Mouse (Mus musculus) urinary bladder, postnatal 36 days (tissue): ENCODE results near the gene Dab1.

Experiments used
- DNase-seq, 2 experiments: peaks; one replicate each; pipeline ENCODE4 v3.0.0; 2022; ENCODE audit warnings: low spot score in 2 of 2, mixed read lengths in 1 of 2

Gene Dab1

GRCm38 (mm10) chr4:104246506-104246905 lies 627.3 kb downstream of the Dab1 start:
- no peak for DNase-seq

DNA sequence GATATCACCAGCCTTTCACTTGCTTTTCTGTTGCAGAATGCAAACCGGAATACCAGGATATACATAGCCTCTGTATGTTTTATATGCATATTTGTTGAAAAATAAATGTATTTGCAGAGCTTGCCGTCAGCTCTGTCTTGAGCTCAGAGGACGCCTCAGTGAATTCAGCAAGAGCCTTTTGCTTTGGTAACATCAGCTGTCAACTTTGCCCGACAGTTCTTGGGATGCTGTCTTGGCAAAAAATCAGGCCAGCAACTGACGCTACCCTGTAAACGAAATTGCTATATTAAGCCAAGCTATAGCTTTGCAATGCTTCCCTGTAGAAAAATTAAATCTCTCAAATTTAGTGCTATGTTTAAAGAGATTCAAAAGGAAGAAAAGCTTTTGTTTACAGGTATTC lies 630.3 kb downstream of the Dab1 start:
- DNase-seq, result no peak

DNA sequence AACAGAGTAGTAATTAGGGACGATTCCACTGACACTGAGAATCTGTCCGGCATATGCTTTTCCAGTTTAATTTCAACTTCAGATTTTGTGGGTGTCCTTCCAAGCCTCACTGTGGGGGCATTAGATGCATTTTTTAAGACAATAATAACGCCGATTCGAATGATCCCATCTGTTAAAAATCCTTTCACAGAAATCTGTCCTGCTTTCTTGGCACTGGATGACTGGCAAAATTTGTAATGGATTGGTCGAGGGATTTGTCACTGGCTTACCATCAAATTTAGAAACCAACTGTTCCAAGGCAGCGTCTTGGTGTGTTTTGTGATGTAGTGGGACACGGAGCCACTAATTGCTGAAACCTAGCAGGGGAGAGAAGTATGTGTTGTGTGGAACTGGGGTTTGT lies 638.6 kb downstream of the Dab1 start:
- no peak for DNase-seq

- DNase-seq, result no peak
Measured at GRCm38 (mm10) chr4:104269422-104270172, 650.4 kb downstream of the Dab1 start.

DNA sequence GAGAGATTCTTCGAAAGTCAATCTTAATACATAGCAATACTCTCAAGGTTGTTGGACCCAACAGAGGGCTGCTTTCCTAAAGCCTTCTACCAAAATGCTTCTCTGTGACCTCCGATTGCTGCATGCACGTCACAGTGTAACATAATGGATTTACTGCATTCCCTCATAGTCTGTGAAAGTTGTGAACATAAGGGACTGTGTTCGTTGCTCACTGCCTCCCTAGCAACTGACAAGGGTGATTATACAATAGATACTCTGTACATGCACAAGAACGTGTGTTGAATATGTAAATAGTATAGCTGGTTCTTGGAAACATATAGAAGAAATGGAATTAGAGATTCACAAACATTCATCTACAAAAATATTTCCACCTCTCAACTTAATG lies 651.0 kb downstream of the Dab1 start:
- DNase-seq, result no peak

- DNase-seq, result no peak
Measured at GRCm38 (mm10) chr4:104275260-104275659, 656.1 kb downstream of the Dab1 start.

GRCm38 (mm10) chr4:104276916-104277315 lies 657.8 kb downstream of the Dab1 start:
- DNase-seq, result no peak

DNA sequence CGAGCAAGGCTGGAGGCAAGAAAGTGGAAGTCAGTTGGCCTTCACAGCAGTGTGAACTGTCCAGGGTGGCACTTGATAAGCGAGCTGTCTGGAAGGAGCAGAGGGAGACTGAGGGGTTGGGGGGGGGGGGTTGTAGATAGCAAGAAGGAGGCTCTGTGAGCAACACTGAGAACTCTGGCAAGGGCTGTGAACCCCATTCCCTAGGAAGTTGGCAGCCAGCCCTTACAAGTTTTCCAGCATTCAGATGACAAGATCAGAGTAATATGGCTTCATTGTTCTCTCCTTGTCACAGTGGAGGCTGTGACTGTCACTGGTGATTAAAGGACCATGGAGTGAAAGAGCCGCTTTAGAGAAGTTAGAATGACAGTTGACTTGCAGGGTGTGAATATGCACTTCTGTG lies 662.4 kb downstream of the Dab1 start:
- DNase-seq, result no peak

GRCm38 (mm10) chr4:104283906-104284305 lies 664.7 kb downstream of the Dab1 start:
- no peak for DNase-seq

DNA sequence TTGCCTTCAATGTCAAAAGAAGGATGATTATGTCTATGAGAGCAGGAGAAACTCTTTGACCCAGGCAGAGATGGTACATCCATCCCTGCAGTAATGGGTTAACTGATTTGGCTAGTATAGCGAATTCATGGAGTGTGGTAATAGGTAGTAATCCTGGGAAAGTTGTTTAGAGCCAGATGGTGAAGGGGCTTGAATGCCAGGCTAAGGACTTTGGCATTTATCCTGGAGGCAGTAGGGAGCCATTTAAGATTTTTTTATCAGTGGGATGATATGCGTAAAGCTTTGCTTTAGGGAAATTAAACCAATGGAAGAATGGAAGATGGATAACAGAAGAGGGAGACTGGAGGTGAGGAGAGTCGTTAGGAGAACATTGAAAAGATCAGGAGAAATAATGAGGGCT lies 669.2 kb downstream of the Dab1 start:
- DNase-seq, result no peak

- DNase-seq, result no peak
Measured at GRCm38 (mm10) chr4:104301764-104302163, 682.6 kb downstream of the Dab1 start.

DNA sequence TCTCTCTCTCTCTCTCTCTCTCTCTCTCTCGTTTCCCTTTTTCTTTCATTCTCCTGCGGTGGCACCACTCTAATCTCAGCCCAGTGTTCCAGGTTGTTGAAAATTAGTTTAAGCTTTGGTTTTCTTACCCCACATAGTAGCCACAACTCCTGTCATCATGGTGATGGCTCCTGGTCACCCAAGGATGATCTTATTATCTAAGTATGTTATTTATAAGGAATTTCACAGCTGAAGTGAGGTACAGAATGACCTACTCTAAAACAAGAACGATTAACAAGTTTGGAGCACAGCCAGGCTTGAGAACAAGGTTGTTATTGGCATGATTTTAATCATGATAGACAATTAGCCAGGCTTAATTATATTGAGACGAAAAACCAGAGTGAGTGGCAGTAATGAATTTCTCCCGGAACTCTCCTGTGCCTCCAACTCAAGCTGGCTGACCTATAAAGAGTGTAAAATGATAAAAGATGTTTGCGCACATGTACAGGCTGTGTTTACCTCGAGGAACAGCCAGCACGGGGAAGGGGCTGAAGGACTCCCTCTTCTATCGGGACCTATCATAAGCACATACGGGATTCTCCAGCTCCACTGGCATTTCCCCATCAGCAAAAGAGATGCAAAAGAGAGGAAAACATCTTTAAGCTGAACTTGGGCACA lies 684.0 kb downstream of the Dab1 start:
- DNase-seq, result no peak

DNA sequence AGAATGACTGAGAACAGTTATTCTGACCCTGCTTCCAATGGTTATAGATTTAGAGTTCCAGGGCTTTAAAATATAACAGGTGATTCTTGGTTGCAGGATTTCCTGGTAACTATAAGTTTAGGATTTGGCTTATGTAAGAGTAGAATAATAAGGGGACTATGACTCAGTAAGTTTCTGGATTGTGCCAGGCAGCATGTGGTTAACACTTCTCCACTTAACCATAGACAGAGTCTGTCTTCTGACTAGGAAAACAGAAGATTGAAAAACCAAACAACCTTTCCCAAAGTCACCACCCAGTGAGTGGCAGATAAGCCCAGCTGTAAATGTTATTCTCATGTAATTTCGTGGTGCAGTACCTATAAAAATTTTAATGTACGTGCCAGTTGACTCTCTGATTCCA lies 688.6 kb downstream of the Dab1 start:
- no peak for DNase-seq

DNA sequence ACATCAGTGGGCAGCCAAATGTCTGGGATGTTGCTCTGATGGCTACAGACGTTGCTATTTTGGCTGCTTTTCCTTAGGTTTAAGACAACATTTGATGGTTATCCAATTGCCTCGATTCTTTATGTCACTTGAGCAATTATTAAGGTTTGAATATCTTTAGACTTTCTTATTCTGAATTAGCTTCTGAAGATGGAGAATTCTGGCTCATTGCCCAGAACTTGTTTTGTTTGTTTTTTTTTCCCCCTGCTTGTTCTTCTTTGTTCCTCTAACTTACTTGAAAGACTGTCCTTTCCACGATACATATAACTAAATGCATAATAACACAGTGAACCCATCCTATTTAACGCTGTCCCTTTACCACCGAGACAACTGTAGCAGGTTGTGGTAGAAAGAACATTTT lies 707.1 kb downstream of the Dab1 start:
- DNase-seq, result no peak

DNA sequence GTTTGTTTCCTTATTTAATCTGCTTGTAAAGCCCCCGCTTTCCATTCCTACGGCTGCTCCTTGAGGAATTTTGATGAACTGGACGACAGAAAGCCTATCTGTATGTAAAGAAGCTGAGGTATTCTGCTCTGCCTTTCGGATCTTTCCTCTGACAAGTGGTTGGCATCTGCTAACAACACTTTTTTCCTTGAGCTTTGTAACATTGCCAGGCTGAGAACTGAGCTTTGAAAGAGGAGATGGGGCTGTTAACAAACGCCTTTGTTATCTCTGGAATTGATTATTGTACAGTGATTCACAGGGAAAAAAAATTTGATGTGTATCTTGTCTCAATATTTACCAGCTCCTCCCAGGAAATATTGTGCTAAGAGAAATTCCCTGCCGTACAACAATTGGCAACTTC lies 712.7 kb downstream of the Dab1 start:
- no peak for DNase-seq

GRCm38 (mm10) chr4:104332399-104332798 lies 713.2 kb downstream of the Dab1 start:
- DNase-seq, result no peak

- no peak for DNase-seq
Measured at GRCm38 (mm10) chr4:104337279-104337678, 718.1 kb downstream of the Dab1 start.

DNA sequence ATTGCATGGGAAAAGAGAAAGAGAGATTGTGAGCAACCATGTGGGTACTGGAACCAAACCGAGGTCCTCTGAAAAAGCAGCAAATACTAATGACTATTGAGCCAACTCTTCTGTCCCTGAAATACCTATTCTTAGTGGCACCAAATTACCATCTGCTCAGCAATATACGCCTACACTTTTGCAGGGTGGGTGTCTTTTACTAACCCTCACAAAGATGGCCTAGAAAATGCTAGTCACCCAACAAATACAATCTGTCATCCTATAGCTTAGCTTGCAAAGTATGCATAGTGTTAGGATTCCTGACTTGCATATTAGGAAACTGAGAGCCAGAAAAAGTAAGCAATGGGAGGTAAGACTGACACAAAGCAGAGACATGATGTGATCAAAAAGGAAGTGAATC lies 719.2 kb downstream of the Dab1 start:
- DNase-seq, result no peak

- DNase-seq, result no peak
Measured at GRCm38 (mm10) chr4:104361345-104361744, 742.2 kb downstream of the Dab1 start.

GRCm38 (mm10) chr4:104366491-104366890 lies 747.3 kb downstream of the Dab1 start:
- no peak for DNase-seq

DNA sequence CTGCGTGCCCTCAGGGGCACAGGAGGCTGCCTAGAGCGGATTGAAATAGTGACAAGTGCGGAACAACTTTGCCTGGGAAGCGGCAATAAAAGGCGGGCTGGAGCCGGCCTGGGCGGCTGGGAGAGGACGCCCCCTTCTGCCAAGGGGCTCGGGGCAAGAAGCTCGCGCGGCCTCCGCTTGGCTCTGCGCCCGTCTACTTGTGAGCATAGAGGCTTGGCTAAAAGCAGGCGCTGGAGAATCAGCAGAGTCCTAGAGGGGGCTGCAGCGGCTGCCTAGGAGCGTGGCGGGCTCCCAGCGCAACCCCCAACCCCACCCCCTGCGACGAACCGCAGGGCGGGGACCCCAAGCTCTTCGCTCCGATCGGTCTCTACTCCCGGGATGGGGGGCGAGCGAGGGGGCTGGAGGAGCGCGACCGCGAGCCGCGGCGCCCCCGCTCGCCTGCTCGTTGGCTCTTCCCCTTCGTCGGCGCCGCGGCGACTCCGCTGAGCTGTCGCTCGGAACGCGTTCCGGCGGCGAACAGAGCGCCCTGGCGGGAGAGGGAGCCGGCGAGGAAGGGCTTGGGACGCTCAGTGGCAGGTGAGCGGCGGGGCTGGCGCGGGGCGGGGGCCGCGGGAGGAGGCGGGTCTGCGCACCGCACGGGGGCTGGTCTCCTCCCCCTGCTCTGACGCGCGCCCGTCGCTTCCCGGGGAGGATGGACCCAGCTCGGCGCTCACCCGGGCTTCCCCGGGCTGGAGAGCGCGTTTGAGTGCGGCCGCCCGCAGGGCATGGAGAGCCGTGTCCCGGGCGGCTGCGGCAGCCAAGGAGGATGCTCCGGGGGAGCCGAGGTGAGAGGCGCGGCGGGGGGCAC lies 748.0 kb downstream of the Dab1 start:
- peak; percentile 51 to 66 for DNase-seq

DNA sequence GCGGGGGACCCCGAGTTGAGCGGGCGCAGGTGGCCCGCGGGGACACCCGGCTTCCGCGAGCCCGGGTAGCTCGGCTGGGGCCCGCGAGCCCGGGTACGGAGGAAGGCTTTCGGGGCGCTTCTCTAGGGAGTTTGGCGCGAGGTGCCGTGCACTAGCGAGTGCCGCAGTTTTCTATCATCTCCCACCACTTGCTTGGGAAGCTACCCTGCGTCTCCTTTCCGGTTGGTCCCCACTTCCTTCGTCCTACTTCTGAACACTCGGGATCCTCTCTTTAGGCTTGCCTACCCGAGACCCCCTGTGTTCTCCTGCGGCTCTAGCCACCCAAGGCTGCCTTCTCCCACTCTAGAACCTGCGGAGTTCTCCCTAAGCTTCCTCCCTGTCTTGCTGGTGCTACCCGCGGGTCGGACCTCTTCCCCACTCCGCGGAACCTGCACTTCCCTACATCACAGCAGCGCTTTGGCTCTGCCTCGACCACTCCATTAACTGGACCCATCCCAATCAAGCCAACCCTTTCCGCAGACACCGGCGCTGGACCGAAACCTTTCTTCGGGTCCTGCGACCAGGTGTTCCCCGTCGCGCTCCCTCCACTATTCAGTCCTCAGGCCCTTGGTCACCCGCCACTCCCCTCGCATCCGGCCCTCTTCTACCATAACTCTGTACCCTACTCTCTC lies 748.7 kb downstream of the Dab1 start:
- DNase-seq, result peak in 1 of 2 experiments; percentile 8
